Mouse (Mus musculus) E14TG2a.4 (cell line): ENCODE results near the gene Selplg.

Experiments
- CTCF ChIP-seq: conservative IDR thresholded peaks from 2 replicates; pipeline ENCODE4 v1.5.1; 2014; ENCODE audit warnings: low read length
- NANOG ChIP-seq: IDR thresholded peaks from 2 replicates; pipeline ENCODE4 v1.6.1; 2014; ENCODE audit warnings: borderline replicate concordance, low read length, mixed read lengths
- POU5F1 ChIP-seq: IDR thresholded peaks from 2 replicates; pipeline ENCODE4 v1.6.1; 2014; ENCODE audit warnings: low read length, borderline replicate concordance

GRCm38 (mm10) chr5:113776896-113777226, 55.6 kb downstream of the Selplg start:
- TF ChIP-seq CTCF: no peak
- TF ChIP-seq NANOG: no peak
- no peak for TF ChIP-seq POU5F1
